Mouse (Mus musculus) CH12.LX (cell line): ENCODE measurements around the gene Pla2r1. TPM values are rescaled to one million over a fixed set of nuclear protein-coding genes. Genes with fewer than 3 reads are reported as not detected.

Source experiments
- DNase-seq: peaks from one replicate; pipeline ENCODE4 v3.0.0-alpha.2; 2013; ENCODE audit errors: extremely low read depth
- H3K27ac ChIP-seq: 2 replicates; pipeline ENCODE4 v1.5.1; 2012; ENCODE audit warnings: low read depth, mild to moderate bottlenecking, control low read depth, moderate library complexity; ENCODE audit not compliant: insufficient read depth
- H3K27me3 ChIP-seq: replicated peaks from 2 replicates; pipeline ENCODE3; 2012; ENCODE audit warnings: inconsistent platforms
- H3K36me3 ChIP-seq, 2 experiments: replicated peaks in 1 of 2; 2 replicates each; pipeline versions ENCODE3 to v1.6.1; 2012; ENCODE audit warnings: inconsistent platforms in 1 of 2, low read length in 1 of 2, mild to moderate bottlenecking in 1 of 2, mixed read lengths in 1 of 2, moderate library complexity in 1 of 2; ENCODE audit not compliant: control insufficient read depth in 1 of 2, insufficient read depth in 1 of 2
- H3K4me1 ChIP-seq, 2 experiments: 2 replicates each; pipeline ENCODE4 v1.6.1; 2012; ENCODE audit warnings: inconsistent platforms in 1 of 2, moderate library complexity in 1 of 2; ENCODE audit not compliant: insufficient read depth in 2 of 2, control insufficient read depth in 1 of 2
- H3K4me2 ChIP-seq: 2 replicates; pipeline ENCODE4 v1.6.1; 2012; ENCODE audit warnings: low read depth, mild to moderate bottlenecking, control low read depth; ENCODE audit not compliant: poor library complexity, insufficient read depth, severe bottlenecking
- H3K4me3 ChIP-seq, 3 experiments: fragments of 150-350 bp in 1 of 3; sonication (generic) in 1 of 3; replicated peaks in 1 of 3; 2 replicates each; pipeline versions ENCODE3 to v1.5.1; 2011 to 2012; ENCODE audit warnings: low read depth in 2 of 3, low read length in 2 of 3, mild to moderate bottlenecking in 2 of 3, moderate library complexity in 2 of 3, control low read depth in 1 of 3, improper control_type of control experiment in 1 of 3, inconsistent platforms in 1 of 3, mixed read lengths in 1 of 3; ENCODE audit not compliant: poor library complexity in 1 of 3
- H3K79me2 ChIP-seq: replicated peaks from 2 replicates; pipeline ENCODE4 v1.6.1; 2012; ENCODE audit warnings: mild to moderate bottlenecking, moderate library complexity; ENCODE audit not compliant: control insufficient read depth, poor library complexity, insufficient read depth, severe bottlenecking; ENCODE audit errors: extremely low read depth
- H3K9ac ChIP-seq: 2 replicates; pipeline ENCODE4 v1.6.1; 2012; ENCODE audit warnings: low read depth, mild to moderate bottlenecking, control low read depth, moderate library complexity; ENCODE audit not compliant: insufficient read depth
- H3K9me3 ChIP-seq: replicated peaks from 2 replicates; pipeline ENCODE3; 2012; ENCODE audit warnings: low read length, inconsistent platforms, mixed read lengths
- BHLHE40 ChIP-seq: IDR thresholded peaks from 2 replicates; pipeline ENCODE4 v1.6.1; 2011; ENCODE audit warnings: mild to moderate bottlenecking, low read depth, low read length, improper control_type of control experiment
- CHD1 ChIP-seq: IDR thresholded peaks from 2 replicates; pipeline ENCODE4 v1.6.1; 2012; ENCODE audit warnings: low read depth, low read length, improper control_type of control experiment, inconsistent platforms
- EP300 ChIP-seq: IDR thresholded peaks from 2 replicates; pipeline ENCODE4 v1.6.1; 2011; ENCODE audit warnings: low read length, improper control_type of control experiment
- HCFC1 ChIP-seq: IDR thresholded peaks from 2 replicates; pipeline ENCODE4 v1.6.1; 2012; ENCODE audit warnings: low read depth, mild to moderate bottlenecking, inconsistent platforms, low read length, improper control_type of control experiment
- JUN ChIP-seq: IDR thresholded peaks from 2 replicates; pipeline ENCODE4 v1.6.1; 2011; ENCODE audit warnings: low read depth, mild to moderate bottlenecking, low read length, improper control_type of control experiment, moderate library complexity; ENCODE audit not compliant: insufficient read depth
- JUND ChIP-seq: conservative IDR thresholded peaks from 2 replicates; pipeline ENCODE4 v1.6.1; 2011; ENCODE audit warnings: low read depth, low read length, improper control_type of control experiment
- MAX ChIP-seq: IDR thresholded peaks from 2 replicates; pipeline ENCODE4 v1.6.1; 2011; ENCODE audit warnings: low read length, improper control_type of control experiment
- MEF2A ChIP-seq: IDR thresholded peaks from 2 replicates; pipeline ENCODE4 v1.6.1; 2014; ENCODE audit warnings: low read depth, mild to moderate bottlenecking, inconsistent platforms, low read length, improper control_type of control experiment, borderline replicate concordance
- POLR2A ChIP-seq: IDR thresholded peaks from 2 replicates; pipeline ENCODE4 v1.6.1; 2011; ENCODE audit warnings: low read depth, mild to moderate bottlenecking, improper control_type of control experiment, low read length
- POLR2AphosphoS2 ChIP-seq: IDR thresholded peaks from 2 replicates; pipeline ENCODE4 v1.6.1; 2011; ENCODE audit warnings: low read depth, low read length, improper control_type of control experiment
- SMC3 ChIP-seq: IDR thresholded peaks from 2 replicates; pipeline ENCODE4 v1.6.1; 2011; ENCODE audit warnings: low read depth, low read length, improper control_type of control experiment
- ZKSCAN1 ChIP-seq: IDR thresholded peaks from 2 replicates; pipeline ENCODE4 v1.6.1; 2012; ENCODE audit warnings: low read depth, inconsistent platforms, low read length, improper control_type of control experiment, borderline replicate concordance
- dilution Hi-C: fragments of 300-500 bp; cut with MboI; formaldehyde crosslinking; loops from 2 replicates; pipeline ENCODE4 v1.14.3; 2020; ENCODE audit warnings: low sequenced_read_pairs; ENCODE audit not compliant: extremely low pct_unique_long_range_greater_than_20kb, extremely low pct_ligation_motif_present
- in situ Hi-C: fragments of 300-500 bp; cut with MboI; formaldehyde crosslinking; loops from 3 replicates; pipeline ENCODE4 v1.14.3; 2019; ENCODE audit warnings: low sequenced_read_pairs, low pct_ligation_motif_present, low pct_unique_long_range_greater_than_20kb, mixed read lengths
- polyA plus RNA-seq: library from polyadenylated mRNA; unstranded; fragments of >175 nt; gene quantifications from 2 replicates; pipeline ENCODE4 v1.2.1, GENCODE M21; 2012; ENCODE audit warnings: low read depth; ENCODE audit not compliant: insufficient read length
- total RNA-seq, 2 experiments: library from RNA; depleted of rRNA; stranded (reverse); fragments of 300-350 nt in 1 of 2; fragments of >200 nt in 1 of 2; gene quantifications; 2 replicates each; pipeline ENCODE4 v1.2.3; 2012 to 2014

The Pla2r1 gene
- total and polyA plus RNA-seq, 3 experiments = not detected

DNA sequence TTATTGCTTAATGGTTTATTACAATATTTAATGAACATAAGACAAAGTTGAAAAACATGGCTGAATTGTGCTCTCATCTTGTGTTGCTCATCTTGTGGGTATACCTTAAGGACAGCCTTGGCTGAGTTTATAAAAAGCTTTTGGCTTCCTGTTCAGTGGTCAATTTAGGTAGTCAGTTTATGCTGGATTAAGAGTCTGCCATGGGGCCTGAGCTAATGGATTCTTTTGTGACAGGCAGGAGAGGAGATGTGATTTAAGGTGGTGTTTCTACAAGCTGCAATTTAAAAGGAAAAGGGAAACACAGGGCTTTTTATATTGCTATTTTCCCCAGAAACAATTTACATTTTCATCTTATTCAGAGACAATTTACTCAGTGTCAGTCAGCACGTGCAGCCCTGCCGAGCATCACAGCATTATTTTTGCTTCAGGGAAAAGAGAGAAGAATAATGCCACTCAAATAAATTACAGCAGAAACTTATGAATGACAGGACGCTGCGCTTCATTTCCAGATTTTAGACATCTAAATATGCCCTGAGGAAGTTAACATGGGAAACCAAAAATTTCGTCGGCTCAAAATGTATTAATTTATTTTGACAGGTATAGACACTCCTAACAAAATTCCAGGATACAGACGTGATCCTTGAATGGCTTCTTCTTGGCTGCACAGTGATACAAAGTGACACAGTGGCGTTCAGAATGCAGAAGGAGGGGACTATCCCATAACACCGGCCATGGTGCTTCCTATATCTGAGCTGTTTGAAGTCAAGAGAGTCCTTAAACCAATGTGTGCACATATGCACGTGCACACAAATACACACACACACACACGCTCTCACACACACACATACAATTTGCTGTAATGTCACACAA lies 84.0 kb downstream of the Pla2r1 start:
- Histone ChIP-seq H3K9me3 (no peaks in the 10 kb centered on the region), H3K4me1 (no peaks in the 10 kb centered on the region), H3K27me3 (no peaks in the 10 kb centered on the region), H3K27ac (no peak overlapping the region), H3K79me2 (no peaks in the 10 kb centered on the region), H3K36me3 (no peaks in the 10 kb centered on the region), H3K9ac (no peak overlapping the region), H3K4me2 (no peak overlapping the region)
- DNase-seq = no peak
- dilution Hi-C loops (no loop called here), in situ Hi-C loops (no loop called here)
- TF ChIP-seq MAX (no peak), POLR2A (no peak), ZKSCAN1 (no peak)
- TF ChIP-seq, all 38 proteins: peak for 0
- H3K4me3 ChIP-seq = no peak overlapping the region

DNA sequence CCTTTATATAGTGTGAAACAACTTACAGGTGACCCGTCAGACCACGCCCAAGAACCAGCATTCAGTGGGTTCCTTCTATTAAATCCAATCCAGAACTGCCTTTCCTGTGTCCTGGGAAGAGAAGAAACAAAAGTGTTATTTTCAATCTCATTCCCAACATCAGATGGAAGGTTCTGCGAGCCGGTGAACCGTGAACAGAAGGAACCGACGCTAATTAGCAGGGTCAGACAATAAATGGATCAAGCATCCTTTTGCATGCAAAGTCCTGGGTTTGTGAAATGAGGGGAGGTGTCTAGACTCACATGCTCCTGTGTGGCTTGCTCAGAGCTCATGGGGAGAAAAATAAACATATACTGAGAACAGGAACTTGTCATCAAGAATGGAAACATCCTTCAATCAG lies 100.7 kb downstream of the Pla2r1 start:
- no peak overlapping the region for H3K4me2 ChIP-seq
- no peak overlapping the region for H3K4me3 ChIP-seq
- H3K36me3 ChIP-seq = no peaks in the 10 kb centered on the region
- in situ Hi-C loops = no loop called here
- no peak for TF ChIP-seq SMC3
- dilution Hi-C loops = no loop called here
- 0 out of 4 replicates have a peak, but pooled peaks cover 0 to 3% of the 10 kb centered on the region in 2 experiments for H3K4me1 ChIP-seq
- H3K27ac ChIP-seq = no peak overlapping the region
- no peaks in the 10 kb centered on the region for H3K79me2 ChIP-seq
- DNase-seq = no peak
- no peaks in the 10 kb centered on the region for H3K27me3 ChIP-seq
- no peaks in the 10 kb centered on the region for H3K9me3 ChIP-seq
- no peak overlapping the region for H3K9ac ChIP-seq

DNA sequence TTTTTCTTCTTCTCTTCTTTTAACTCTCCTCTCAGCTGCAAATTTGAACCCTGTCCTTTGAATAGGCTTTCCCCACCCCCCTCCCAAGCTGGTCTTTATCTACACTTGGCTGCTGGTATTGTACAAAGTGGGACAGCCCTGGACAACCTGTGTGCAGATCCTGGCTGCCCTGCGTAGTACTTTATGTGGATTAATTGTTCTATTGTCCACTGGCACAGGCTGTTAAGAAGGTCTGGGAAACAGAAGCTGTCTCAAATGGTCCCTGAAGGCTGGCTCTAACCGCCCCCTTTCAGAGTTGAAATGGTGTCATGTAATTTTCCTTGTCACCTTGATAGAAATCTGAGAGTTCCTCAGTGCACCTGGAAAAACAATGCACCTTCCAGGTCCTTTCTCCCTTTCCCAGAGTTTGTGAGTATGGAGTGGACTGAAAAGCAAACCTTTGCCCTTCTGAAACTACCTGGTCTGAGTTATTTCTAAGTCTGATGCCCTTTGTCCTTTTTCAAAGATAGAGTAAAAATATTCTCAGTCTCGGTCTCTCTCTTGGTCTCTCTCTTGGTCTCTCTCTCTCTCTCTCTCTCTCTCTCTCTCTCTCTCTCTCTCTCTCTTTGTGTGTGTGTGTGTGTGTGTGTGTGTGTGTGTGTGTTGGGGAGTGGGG lies 101.9 kb downstream of the Pla2r1 start:
- dilution Hi-C loops (no loop called here), in situ Hi-C loops (no loop called here)
- no peaks in the 10 kb centered on the region for H3K79me2 ChIP-seq
- TF ChIP-seq EP300 = no peak
- TF ChIP-seq ZKSCAN1 = no peak
- TF ChIP-seq SMC3 = no peak
- TF ChIP-seq JUN = no peak
- TF ChIP-seq POLR2AphosphoS2 = no peak
- TF ChIP-seq JUND = no peak
- TF ChIP-seq BHLHE40 = no peak
- no peak for TF ChIP-seq HCFC1
- no peak for TF ChIP-seq MEF2A
- TF ChIP-seq CHD1 = no peak
- TF ChIP-seq POLR2A = no peak
- TF ChIP-seq, all 38 proteins: peak for 0
- no peak for DNase-seq
- Histone ChIP-seq H3K4me1 (0 out of 4 replicates have a peak, but pooled peaks cover 0 to 3% of the 10 kb centered on the region in 2 experiments), H3K4me2 (no peak overlapping the region), H3K9ac (no peak overlapping the region), H3K4me3 (no peak overlapping the region), H3K27me3 (no peaks in the 10 kb centered on the region), H3K9me3 (no peaks in the 10 kb centered on the region), H3K36me3 (no peaks in the 10 kb centered on the region), H3K27ac (no peak overlapping the region)
